Mouse (Mus musculus): Measurements from ENCODE around the gene Armh3. TPM values are rescaled to one million over a fixed set of nuclear protein-coding genes. Genes with fewer than 3 reads are reported as not detected.

Armh3 gene
- total RNA-seq, 2 experiments from 2014 or later, result 2.0 to 3.4 TPM

DNA sequence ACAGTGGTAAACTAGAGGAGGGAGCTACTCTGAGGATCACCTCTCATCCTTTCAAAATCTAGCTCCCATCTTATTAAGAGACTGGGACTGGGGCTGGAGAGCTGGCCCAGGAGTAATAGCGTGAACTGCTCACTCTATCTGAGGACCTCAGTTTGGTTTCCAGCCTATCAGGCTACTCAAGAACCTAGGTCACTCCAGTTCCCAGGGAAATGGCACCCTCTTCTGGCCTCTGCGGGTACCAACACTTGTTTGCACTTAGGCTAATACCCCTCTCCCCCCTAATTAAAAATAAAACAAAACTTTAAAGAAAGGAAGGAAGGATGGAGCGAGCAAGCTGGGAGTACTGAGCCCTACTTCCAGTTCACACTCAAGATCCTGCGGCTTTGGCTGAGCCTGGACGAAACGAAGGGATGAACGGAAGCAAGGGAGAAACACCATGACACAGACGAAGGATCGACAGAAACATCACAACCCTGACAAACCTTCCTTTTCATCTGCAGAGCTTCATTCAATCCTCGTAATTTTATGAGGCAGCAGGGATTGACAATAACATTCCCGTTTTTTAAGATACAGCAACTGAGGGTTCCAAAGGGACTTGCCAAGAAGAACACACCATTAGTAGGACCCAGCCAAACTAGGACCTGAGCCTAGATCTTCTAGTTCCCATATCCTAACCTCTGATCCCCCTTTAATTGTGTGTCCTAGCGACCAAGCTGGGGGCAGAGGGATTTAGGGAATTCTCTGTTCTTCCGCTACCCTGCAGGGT is 38.4 kb upstream of the Armh3 start:
- no peak for ATAC-seq (replicated peaks; ENCODE audit: low FRiP score, poor library complexity, severe bottlenecking)

DNA sequence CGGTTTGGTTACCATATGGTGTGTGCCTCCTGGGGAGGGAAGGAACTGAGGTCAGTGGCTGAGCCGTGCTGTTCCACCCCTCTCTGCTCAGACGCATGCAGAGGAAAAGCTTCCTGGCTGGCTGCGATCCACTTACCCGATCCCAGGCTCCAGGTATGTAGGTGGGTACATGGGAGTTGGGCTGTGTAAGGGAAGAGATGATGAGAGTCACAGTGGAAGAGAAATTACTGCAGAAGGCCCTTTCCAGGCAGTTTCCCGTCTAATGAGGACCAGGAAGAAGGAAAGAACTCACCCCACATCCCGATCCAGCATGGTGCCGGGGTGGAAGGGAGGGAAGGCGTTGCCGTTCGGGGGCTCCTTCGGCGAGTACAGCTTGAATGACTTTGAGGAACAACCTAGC is 37.7 kb upstream of the Armh3 start:
- no peak for ATAC-seq (replicated peaks; ENCODE audit: low FRiP score, poor library complexity, severe bottlenecking)

DNA sequence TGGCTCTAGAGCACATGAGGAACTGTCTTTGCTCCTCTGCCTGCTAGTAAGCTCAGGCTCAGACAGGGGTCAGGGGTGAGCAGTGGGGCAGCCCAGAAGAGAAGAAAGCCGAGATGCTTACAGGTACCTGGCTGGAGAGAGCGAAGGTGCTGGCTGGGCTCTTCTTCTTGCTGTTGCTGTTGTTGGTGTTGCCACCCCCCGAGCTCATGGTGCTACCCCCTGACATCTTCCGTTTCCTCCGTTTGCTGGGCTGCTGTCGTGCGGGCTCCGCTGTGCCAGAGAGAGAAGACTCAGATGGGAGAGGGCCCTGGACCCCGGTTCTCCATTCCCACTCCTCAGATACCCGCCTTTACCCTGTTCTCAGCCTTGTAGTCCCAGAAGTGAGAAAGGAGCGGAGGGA is 35.6 kb upstream of the Armh3 start:
- no peak for ATAC-seq (replicated peaks; ENCODE audit: low FRiP score, poor library complexity, severe bottlenecking)

DNA sequence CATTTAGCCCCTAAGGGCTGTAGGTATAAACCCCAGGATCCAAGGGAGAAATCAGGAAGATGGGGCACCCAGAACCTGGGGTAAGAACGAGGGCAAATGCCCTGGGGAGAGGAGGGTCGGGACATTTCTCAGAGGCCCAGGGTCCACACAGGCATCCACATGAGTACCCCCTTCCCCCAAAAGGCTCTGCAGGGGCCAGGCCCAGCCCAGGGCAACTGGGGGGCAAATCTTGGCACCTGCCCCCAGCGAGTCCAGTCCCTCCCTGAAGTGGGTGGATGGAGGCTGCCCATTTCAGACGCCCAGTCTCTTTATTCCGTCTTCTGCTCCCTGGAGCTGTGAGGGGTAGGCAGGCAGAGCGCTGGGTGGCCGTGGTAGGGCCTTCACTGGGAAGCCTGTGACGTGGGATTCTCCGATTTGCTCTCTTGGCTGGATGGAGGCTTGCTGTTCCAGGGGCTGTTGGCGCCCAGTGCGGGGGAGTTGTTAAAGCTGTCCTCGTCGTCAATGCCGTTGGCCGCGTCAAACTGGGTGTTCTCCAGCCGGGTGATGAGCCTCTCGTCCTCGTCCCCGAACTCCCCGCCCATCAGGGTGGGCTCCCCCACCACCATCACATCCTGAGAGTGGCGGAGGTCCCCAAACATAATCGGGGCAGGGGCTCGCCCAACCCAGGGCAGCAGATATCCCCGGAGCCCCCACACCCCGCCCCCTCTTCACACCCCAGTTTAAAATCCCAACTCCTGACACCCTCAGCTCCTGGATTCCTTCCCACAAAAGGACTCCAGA is 34.6 kb upstream of the Armh3 start:
- no peak for ATAC-seq (replicated peaks; ENCODE audit: low FRiP score, poor library complexity, severe bottlenecking)

DNA sequence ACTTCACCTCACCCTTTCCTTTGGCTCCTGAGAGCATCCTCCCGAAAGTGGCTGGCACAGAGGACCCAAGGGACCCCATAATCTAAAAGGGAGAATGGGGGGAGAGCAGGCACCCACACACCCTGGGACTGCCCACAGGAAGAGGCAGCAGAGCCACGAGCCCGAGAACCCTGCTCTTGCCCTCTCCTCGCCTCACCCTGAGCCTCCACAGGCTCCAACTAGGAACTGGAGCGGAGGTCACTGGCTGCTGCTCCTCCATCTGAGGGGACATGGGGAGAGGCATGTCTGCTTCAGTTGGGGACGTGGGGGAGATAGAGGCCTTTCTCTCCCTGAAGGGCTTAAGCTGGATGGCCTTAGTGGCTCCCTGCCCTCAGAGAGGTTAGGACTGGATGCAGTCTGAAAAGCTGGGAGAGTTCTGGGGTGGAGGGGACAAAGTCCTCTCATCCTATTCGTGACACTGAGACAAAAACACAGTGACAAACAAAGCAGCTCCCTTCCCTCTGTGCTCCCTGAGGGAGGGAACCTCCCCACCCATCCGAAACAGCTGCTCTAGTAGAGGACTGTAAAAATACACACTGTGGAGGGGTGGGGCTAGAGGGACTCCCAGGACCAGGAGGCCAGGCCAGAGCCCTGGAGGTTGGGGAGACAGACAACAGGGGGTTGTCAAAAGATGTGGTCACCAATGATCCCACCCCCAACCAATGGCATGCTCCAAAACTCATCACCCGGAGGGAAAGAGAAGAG is 33.6 kb upstream of the Armh3 start:
- no peak for ATAC-seq (replicated peaks; ENCODE audit: low FRiP score, poor library complexity, severe bottlenecking)

DNA sequence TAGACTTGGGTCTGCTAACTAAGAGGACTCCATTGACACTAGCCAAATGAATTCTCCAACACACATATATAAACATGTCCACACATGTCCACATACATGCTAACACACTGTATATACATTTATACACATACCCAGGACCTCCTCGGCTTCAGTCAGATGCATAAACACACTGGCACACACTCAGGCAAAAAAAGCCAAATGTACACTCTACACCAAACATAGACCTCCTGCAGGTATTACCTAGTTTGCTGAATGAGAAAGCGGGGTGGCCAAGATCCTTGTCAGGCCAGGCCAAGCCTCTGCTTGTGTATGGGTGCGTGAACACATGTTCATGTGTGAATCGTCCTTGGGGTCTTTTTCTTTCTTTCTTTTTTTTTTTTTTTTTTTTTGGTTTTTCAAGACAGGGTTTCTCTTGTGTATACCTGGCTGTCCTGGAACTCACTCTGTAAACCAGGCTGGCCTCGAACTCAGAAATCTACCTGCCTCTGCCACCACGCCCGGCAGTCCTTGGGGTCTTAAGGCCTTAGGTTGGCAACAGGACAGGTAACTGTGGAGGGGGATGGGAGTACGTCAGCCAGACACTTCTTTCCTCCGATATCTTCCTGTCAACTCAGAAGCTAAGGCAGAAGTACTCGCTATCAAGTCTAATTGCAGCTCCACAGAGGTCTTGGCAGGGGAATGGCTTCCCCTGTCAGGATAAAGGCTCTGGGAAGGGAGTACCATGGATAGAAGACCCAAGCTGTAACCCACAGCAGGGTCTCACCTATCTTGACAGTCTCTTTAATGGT is 32.1 kb upstream of the Armh3 start:
- ATAC-seq (replicated peaks; ENCODE audit: low FRiP score, poor library complexity, severe bottlenecking), result no peak

DNA sequence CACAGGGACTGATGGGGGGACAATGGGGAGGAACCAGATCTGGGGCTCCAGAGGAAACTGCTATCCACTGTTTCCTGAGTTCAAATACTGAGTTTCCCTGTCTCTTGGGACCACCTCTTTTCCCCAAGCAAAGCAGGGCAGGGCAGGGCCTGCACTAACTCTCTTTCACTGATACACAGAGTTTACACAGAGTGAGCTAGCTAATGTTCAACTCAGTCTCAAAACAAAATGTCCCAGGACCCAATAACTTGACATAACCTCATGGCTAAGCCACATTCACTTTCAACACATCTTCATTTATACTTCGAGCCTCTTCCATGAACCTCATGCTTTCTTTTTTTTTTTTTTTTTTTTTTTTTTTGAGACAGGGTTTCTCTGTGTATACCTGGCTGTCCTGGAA is 31.4 kb upstream of the Armh3 start:
- ATAC-seq (replicated peaks; ENCODE audit: low FRiP score, poor library complexity, severe bottlenecking), result no peak

DNA sequence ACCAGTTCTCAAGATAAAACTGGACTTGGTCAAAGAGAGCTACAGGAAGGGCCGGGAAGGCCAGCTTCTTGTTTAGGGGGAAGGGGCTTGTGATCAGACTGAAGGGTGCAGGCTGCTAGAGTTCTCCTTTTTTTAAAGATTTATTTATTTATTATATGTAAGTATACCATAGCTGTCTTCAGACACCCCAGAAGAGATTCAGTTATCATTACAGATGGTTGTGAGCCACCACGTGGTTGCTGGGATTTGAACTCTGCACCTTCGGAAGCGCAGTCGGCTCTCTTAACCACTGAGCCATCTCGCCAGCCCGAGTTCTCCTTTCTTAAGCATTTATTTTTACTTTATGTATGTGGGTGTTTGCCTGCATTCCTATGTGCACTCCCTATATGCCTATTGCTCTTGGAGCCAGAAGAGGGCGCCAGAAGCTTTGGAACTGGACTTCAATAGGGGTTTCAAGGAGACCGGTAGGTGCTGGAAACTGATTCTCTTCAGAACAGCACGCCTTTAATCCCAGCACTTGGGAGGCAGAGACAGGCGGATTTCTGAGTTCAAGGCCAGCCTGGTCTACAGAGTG is 30.5 kb upstream of the Armh3 start:
- no peak for ATAC-seq (replicated peaks; ENCODE audit: low FRiP score, poor library complexity, severe bottlenecking)

DNA sequence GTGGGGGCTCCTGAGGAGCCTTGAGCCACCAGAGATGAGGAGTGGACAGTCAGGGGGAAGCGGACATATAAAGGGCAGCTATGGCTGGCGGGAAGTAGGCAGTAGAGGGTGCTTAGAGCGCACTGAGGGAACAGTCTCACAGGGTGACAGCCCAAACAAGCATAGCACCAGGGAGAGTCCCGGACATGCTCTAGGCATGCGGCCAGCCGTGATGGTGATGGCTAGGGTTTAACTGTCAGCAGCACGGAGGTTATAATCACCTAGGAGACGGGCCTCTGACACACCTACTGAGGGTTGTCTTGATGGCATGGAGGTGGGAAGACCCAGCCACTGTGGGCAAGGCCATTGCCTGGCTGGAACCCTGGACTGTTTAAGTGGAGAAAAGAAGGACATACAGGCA is 28.3 kb upstream of the Armh3 start:
- ATAC-seq (replicated peaks; ENCODE audit: low FRiP score, poor library complexity, severe bottlenecking), result no peak

DNA sequence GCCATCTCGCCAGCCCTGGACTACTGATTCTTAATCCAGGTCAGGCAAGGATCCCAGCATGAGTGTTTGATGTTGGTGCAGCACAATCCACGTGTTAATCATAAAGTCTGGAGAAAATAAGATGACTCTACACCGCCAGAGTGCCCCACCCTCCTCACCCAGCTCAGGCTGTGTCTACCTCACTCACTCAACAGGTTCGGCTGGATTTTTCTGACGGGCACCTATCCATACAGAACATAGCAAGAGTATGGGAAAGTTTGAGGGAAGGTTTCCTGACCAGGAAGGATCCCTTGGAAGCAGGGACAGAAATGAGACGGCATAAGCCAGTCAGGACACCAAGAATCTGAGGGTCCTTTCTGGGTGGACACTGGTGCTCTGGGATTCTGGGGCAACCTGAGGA is 26.7 kb upstream of the Armh3 start:
- no peak for ATAC-seq (replicated peaks; ENCODE audit: low FRiP score, poor library complexity, severe bottlenecking)

DNA sequence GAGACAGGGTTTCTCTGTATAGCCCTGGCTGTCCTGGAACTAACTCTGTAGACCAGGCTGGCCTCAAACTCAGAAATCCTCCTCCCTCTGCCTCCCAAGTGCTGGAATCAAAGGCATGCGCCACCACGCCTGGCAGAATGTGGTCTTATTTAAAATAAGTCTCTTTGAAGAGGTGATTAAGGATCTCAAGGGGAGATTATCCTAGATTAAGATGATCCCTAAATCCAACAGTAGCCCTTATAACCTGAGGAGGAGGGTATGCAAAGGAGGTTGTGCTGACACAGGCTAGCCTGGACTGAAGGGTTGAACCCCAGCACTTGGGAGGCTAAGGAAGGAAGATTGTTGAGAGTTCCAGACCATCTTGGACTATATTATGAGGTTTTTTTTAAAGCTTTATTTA is 17.7 kb upstream of the Armh3 start:
- ATAC-seq (replicated peaks; ENCODE audit: low FRiP score, poor library complexity, severe bottlenecking), result no peak

DNA sequence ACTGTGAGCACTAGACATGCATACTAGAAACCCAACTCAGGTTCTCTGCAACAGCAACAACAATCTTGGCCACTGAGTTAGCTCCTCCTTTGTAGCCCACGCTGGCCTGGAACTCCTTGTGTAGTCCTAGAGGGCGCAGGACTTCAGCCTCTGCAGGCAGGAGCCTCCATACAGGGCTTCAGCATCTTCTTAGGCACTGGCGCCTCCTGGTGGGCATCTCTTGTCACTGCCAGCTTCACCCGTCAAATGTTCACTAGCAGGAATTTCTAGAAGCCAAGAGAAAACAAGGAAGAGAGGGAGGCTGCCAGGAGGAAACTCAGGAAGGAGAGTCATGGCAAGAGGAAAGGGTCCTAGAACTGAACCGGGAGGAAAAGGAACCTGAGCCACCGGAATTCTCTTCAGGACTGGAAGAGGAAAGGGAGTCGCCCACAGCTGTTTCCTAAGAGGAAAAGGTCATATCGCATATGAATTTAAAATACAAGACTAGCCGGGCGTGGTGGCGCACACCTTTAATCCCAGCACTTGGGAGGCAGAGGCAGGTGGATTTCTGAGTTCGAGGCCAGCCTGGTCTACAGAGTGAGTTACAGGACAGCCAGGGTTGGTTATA is 16.4 kb upstream of the Armh3 start:
- peak; percentile 92 for ATAC-seq (replicated peaks; ENCODE audit: low FRiP score, poor library complexity, severe bottlenecking)

DNA sequence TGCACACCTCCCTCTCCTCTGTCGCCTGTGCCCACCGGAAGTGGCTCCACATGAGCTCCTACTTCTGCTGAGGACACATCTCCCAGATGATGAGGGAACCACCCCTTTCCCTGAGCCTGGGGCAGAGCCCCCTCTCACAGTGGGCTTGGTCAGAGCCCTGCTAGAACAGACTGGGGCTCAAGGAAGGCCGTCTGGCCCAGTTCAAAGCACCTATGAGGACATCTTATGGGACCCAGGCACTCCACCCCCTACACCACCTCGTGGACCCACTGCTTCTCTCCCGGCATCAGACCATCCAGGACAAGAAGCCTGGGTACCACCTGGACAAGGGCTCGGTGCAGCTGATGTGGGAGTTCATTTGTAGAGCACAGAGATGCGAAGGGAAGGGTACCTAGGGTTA is 7.4 kb upstream of the Armh3 start:
- no peak for ATAC-seq (replicated peaks; ENCODE audit: low FRiP score, poor library complexity, severe bottlenecking)

DNA sequence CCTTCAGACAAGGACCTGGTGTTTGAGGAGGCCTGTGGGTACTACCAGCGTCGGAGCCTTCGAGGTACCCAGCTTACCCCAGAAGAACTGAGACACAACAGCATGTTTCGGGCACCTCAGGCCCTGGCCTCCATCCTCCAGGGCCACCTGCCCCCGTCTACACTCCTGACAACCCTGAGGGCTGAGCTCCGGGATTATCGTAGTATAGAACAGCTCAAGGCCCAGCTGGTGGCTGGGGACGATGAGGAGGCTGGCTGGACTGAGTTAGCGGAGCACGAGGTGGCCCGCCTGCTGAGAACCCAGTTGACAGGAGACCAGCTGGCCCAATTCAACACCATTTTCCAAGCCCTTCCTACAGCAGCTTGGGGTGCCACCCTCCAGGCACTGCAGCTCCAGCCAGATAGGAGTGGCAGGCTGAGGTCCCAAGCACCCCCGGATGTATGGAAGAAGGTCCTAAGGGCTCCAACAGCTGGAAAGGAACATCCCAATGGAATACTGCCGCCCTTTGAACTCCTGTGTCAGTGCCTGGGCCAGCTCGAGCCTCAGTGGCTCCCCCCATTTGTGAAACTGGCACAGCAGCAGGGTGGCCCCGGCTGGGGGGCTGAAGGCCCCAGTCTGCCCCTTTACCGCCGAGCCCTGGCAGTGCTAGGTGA is 6.7 kb upstream of the Armh3 start:
- ATAC-seq (replicated peaks; ENCODE audit: low FRiP score, poor library complexity, severe bottlenecking), result no peak

DNA sequence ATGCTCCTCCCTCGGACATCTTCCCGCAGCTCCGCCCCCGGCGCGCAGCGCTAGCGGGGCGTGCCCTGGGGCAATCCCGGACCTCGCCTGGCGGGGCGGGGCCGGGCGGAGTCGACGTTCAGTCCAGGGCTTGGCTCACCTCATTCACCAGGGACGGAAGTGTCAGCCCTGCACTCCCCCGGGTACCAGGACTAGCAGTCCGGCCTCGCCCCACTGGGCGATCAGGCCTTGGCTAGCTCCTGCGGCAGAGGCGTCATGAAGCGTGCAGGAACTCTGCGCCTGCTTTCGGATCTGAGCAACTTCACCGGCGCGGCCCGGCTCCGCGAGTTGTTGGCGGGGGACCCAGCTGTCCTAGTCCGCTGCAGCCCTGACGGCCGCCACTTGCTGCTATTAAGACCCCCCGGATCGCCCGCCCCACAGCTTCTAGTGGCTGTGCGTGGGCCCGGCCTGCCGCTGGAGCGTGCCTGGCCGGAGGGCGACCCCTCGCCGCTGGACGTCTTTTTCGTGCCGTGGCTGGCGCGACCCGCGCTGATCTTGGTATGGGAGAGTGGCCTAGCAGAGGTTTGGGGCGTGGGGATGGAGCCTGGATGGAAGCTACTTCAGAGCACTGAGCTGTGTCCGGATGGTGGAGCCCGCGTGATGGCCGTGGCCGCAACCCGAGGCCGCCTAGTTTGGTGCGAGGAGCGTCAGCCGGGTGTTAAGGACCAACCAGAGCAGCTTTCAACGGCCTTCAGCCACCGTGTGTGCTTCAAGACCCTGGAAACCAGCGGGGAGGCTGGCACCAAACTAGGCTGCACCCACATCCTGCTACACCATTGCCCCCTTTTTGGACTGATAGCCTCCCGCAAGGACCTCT is 5.3 kb upstream of the Armh3 start, which contains the start of gene Hps6:
Gene Hps6 (plus strand): TSS at position 138 of the 856 bp plus-strand sequence.
- peak; percentile 94 for ATAC-seq (replicated peaks; ENCODE audit: low FRiP score, poor library complexity, severe bottlenecking)

DNA sequence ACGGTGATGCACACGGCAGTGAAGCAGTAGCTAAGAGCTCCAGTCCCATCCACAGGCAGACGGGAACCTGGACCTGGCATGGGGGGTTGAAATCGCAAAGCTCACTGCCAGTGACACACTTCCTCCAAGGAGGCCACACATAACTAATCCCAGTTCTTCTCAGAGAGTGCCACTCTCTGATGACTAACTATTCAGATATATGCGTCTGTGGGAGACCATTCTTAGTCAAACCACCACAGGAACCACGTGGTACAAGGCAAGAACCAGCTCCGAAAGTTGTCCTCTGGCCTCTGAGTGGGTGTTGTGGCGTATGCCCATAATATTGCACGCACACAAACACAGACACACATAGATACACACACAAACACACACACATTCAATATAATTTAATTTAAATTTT is 4.0 kb upstream of the Armh3 start:
- no peak for ATAC-seq (replicated peaks; ENCODE audit: low FRiP score, poor library complexity, severe bottlenecking)

DNA sequence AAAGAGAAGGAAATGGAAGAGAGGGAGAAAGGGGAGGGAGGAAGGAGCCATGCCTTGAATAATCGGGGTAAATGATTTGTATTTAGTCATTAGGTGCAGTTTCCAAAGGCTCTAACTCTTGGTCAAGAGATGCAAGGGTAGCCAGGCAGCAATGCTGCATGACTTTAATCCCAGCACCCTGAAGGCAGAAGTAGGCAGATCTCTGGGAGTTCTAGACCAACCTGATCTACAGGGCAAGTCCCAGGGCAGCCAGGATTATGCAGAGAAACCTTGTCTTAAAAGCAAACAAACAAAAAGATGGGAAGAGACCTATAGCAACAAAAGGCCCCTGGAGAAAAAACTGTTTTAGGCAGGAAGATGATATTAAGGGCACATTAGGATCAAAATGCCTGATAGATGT is 1.1 kb upstream of the Armh3 start:
- no peak for ATAC-seq (replicated peaks; ENCODE audit: low FRiP score, poor library complexity, severe bottlenecking)

DNA sequence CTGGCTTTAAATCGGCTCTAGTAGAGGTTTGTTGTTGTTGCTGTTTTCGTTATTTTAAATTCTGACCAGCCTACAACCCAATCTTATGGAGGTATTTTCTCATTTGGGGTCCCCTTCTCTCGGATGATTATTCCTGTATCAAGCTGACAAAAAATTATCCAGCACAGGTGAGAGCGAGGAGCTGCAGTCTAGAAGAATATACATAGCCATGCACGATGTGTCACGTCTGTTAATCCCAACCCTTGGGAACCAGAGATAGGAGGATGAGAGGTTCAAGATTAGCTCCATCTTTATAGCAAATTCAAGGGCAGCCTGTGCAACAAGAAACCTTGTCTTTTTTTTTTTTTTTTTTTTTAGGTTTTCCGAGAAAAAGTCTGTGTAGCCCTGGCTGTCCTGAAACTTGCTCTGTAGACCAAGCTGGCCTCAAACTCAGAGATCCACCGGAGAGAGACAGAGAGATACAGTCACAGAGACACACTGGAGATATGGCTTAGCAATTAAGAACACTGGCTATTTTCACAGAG is 468 bp upstream of the Armh3 start:
- ATAC-seq (replicated peaks; ENCODE audit: low FRiP score, poor library complexity, severe bottlenecking), result no peak

Data from erythroid progenitor cell, adult 5-6 weeks (primary cell).